Mouse (Mus musculus) cerebellum, adult 8-10 months (tissue): ENCODE measurements at regions not wholly inside any gene's neighbourhood (a gene's known extent, or its start where the extent isn't known, plus 50 kb on each side); places are given as distances from the start of the nearest gene placed in this dataset.

Experiments used
- DNase-seq: peaks from one replicate; pipeline ENCODE4 v3.0.0; 2022

DNA sequence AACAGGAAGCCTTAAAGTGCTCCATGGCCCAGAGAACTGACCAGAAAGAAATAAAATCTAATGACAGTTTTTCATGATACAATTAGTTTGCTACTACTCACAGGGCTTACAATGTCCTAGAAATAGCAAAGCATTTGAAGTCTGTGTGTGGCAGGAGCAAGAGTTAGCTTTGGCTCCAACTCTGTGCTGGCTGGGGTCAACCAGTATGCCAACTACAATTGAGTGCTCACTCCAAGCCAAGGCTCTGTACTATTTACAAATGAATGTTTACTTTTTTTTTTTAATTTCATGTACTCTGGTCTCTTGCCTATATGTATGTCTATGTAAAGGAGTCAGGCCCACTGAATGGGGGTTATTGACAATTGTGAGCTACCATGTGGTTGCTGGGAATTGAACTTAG is 75.7 kb upstream of the Jak1 start:
- DNase-seq: no peak

GRCm38 (mm10) chr4:101338211-101338610 is 73.1 kb upstream of the Jak1 start:
- no peak for DNase-seq

- DNase-seq: no peak
Observed at GRCm38 (mm10) chr4:101336811-101337210, 71.7 kb upstream of the Jak1 start.

- no peak for DNase-seq
Observed at GRCm38 (mm10) chr4:101336371-101336770, 71.3 kb upstream of the Jak1 start.

DNA sequence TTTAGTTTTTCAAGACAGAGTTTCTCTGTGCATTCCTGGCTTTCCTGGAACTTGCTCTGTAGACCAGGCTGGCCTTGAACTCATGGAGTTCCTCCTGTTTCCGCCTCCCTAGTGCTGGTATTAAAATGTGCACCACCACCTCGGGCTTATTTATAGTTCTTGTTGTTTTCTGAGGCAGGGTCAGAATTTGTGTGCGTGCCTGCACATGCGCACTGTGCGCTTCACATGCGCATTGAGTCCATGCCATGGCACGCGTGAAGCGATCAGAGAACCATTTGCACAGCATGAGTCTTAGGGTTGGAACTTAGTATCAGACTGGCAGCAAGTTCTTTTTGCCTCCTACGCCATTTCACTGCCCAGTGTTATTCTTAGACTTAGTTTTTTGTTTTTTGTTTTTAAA is 68.8 kb upstream of the Jak1 start:
- no peak for DNase-seq

DNA sequence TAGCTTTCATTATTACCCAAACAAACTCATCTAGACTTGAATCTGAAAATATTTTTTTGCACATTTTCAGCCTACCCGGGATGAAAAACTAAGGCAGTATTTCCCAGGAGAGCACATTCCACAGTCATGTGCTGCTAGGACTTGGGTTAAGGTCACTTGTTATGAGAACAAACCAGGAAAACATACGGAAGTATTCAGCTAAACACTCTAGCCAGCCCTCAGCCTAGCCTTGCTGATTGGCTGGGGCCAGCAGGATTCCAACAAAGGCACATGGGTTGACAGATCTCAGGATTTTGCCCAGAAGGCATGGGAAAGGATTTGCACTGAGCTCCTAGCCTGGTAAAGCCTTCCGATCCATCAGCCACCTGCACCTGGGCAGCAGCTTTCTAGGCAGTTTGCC is 68.0 kb upstream of the Jak1 start:
- DNase-seq: no peak

DNA sequence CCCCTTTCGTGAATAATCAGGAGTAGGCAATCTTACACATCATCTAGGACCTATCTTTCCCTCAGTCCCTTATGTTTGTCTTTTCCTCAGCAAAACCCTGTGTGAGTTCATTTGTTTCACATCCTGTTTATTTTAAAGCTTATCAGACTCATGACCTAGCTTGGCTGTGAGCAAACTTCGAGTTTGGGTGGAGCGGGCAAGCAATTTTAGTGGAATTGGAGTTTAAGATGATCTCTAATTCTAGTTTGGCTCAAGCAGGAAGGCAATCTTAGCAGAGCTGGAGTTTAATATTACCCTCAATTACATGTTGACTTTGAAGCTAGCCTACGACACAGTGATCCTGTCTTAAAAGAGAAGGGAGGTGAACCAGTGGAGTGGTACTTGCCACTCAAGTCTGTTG is 66.1 kb upstream of the Jak1 start:
- DNase-seq: no peak

- no peak for DNase-seq
Observed at GRCm38 (mm10) chr4:101329060-101329459, 64.0 kb upstream of the Jak1 start.

- DNase-seq: no peak
Observed at GRCm38 (mm10) chr4:101326067-101326466, 61.0 kb upstream of the Jak1 start.

DNA sequence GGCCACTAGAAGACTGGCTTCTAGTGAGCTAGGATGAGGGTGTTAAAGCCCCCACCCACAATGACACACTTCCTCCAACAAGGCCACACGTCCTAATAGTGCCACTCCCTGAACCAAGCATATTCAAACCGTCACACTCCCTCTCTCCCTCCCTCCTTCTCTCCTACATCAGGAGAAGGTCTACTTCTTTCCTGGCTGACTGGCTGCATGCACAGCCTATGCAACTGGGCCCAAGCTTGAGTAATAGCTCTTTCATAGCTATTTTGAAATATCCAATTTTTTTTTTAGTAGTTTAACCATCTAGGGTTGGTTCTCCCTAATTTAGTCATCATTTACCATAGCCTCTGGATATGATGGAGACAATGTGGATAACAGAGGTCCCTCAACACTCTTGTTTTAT is 56.6 kb upstream of the Jak1 start:
- no peak for DNase-seq

DNA sequence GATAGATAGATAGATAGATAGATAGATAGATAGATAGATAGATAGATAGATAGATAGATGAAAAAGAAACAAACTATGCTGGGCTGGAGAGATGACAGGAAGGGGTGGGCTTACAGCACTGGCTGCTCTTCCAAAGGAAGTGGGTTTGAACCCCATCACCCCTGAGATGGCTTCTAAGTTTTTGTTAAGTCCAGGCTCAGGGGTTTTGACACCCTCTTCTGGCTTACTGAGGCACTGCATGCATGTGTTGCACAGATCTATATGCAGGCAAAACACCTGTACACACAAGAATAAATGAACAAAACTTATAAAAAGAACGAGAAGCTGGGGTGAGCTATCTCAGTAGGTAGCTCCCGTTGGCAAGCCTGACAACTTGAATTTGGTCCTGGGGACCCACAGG is 55.5 kb upstream of the Jak1 start:
- DNase-seq: no peak

DNA sequence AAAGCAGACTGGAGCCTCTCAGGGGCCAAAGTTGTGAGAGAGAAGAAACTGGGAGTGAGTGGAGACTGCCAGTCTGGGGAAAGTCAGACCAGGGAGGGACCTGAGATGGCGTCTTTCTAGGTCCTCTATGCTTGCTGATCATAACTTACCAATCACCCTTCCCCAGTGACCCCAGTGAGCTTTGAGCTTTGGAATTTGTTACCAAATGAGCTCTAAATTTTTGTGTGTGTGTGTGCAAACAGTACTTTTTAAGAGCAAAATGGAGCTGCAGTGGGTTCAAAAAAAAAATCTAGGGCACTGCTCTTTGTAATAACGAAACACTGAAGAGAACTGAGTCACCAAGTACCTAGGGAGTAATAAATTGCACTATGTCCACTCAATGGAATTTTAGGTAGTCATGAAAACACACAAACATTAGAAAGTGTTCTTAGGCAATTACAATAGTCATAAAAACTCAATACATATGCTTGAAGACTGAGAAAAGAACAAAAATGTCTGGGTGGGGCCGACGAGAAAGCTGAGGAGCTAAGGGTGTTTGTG is 54.7 kb upstream of the Jak1 start:
- DNase-seq: no peak

GRCm38 (mm10) chr4:101318836-101319235 is 53.8 kb upstream of the Jak1 start:
- DNase-seq: no peak

DNA sequence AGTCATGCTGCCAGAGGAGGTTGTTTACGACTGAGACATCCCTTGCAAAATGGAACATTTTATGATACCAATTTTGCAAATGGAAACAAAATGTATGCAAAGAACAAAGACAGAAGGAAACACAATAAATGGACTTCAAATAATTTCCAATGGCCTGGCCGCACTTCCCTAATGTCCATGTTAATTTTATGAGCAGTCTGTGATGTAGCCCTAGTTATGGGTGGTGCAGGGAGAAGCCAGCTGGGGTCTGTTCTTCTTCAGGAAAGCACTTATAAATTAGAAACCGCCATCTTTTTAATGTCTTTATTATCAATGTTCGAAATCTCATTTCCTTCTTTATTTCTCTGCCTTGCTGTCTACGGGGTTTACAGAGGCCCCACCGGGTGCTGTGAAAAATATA is 51.0 kb upstream of the Jak1 start:
- DNase-seq: no peak
